Mouse (Mus musculus) testis, adult 2 months (tissue): ENCODE results near the gene Atp10a.

Experiments used
- CTCF ChIP-seq: fragments of 200-500 bp; IDR thresholded peaks from 2 replicates; pipeline ENCODE4 v1.5.1; 2012; ENCODE audit warnings: low read depth, mild to moderate bottlenecking, inconsistent platforms, low read length, moderate library complexity; ENCODE audit not compliant: control insufficient read depth, insufficient read depth, insufficient replicate concordance
- POLR2A ChIP-seq: fragments of 200-500 bp; IDR thresholded peaks from 2 replicates; pipeline ENCODE4 v1.6.1; 2012; ENCODE audit warnings: low read depth, mild to moderate bottlenecking, inconsistent platforms, low read length, moderate library complexity; ENCODE audit not compliant: control insufficient read depth

DNA sequence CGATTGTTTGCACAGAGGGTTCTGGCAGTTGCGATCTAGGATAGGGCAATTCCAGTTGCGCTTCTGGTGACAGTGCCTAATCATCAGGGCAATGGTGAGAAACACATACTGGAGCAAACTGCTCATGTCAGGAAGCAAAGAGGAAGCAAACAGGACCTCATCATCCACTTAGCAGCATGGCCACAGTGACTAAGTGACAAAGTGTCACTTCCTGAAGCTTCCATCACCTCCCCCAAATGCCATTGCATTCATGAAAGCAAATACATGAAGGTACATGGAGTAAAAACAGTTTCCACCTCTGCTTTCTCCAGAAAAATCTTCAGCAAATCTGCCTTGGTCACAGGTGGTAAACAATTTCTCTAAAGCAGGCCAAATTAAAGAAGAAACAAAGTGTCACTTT lies 168.7 kb downstream of the Atp10a start:
- TF ChIP-seq CTCF, result no peak
- no peak for TF ChIP-seq POLR2A
